Mouse (Mus musculus) CD4-positive naive resting alpha-beta T cell, adult 57 days (primary cell): ENCODE results near the gene Mthfs. TPM values are rescaled to one million over a fixed set of nuclear protein-coding genes. Genes with fewer than 3 reads are reported as not detected.

Source experiments
- total RNA-seq: library from RNA; stranded (reverse); gene quantifications from one replicate; pipeline ENCODE4 v1.2.4, GENCODE M21; 2023

Mthfs gene
- 28.4 TPM for total RNA-seq

DNA sequence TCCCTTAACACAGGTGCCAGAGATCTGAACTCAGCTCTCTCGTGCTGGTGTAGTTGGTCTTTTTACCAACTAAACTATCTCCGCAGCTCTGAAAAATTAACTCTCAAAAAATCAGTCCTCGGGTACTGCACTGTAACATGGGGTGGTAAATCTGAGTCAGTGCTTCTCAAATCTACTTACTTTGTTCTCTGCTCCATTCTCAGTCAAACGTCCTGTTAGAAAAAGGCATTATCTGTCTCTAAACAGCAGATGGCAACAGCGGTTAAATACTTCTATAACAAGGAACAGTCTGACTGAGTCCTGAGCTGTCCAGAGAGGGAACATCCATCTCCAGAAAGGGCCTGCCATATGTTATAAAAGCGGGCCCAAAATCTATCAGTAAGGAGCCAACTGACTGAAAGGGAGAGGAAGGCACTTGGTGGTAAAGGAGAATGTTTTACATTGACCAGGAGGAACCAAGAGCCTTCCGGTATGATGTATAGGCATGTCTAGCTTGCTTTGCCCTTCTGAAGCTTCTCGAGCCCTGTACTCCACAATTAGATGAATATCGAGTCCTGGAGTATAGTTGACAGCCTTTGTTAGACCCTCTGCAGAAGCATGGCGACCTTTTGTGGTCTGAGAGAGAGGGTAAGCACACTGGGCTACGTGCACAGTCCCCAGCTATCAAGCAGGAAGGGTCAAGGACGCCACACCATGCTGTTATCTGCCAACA, at the start of gene Mthfs:
TSS of gene Mthfs (plus strand) at position 324 of the 712 bp plus-strand sequence.

DNA sequence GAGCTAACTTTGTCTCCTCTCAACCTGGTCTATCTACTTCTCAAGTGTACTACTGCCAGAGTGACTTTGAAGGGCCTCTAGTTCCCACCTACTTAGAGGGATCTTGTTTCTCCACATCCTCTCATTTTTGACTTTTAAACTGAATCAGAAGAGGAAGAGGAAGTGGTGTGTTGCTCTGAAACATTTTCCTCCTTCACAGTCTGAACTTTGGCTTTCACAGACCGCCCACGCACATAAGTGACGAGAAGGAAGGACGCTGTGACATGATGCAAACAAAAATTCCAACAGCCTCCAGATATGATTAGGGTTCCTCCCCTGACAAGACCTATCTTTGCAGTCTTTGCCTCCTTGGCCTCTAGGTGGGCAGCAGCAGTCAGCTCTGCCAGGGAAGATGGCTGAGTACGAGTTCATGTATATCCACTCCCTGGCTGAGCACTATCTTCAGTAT, 11.5 kb upstream of the Mthfs start, which contains the start of the genes Bcl2a1b and Gm29094:
TSS of gene Bcl2a1b (plus strand) at position 241 of the 448 bp plus-strand sequence.
TSS of gene Gm29094 (plus strand) at position 411 of the 448 bp plus-strand sequence.

Other genes starting within 250 kb of the Mthfs start
- gene Trim43b, start 117.8 kb upstream of the Mthfs start, total RNA-seq: not detected
- 21.0 TPM for gene Bcl2a1b, start 11.5 kb upstream of the Mthfs start, total RNA-seq
- gene Gm29094, start 11.3 kb upstream of the Mthfs start, total RNA-seq: not detected